Mouse (Mus musculus): ENCODE data around the gene Fbxo3. TPM values are rescaled to one million over a fixed set of nuclear protein-coding genes. Genes with fewer than 3 reads are reported as not detected.

Fbxo3 gene
- total RNA-seq, 2 experiments from 2014 or later, result 43.0 to 47.5 TPM

Other genes with a start within 250 kb of the Fbxo3 start
- gene Caprin1, start 230.1 kb upstream of the Fbxo3 start, total RNA-seq (2021), result 100 to 1,000 TPM; 155 to 162 TPM
- 1 to 10 TPM; 7.0 to 9.1 TPM for gene Lmo2, start 69.7 kb upstream of the Fbxo3 start, total RNA-seq (2021)
- gene 4931422A03Rik, start 640 bp downstream of the Fbxo3 start, total RNA-seq (2021), result not detected
- gene Gm10912, start 38.1 kb downstream of the Fbxo3 start, total RNA-seq (2021), result under 1 TPM in 1 of 2 experiments, not detected in 1; 0.22 TPM
- not detected for gene Gm10799, start 40.8 kb downstream of the Fbxo3 start, total RNA-seq (2021)
- 1 to 10 TPM; 2.2 to 3.2 TPM for gene Cd59b, start 42.1 kb downstream of the Fbxo3 start, total RNA-seq (2021)
- 10 to 100 TPM; 22.1 to 23.6 TPM for gene Cd59a, start 68.1 kb downstream of the Fbxo3 start, total RNA-seq (2021)
- 1 to 10 TPM; 1.7 to 1.8 TPM for gene A930018P22Rik, start 95.0 kb downstream of the Fbxo3 start, total RNA-seq (2021)